Mouse (Mus musculus) retina, postnatal 1 day (tissue): ENCODE data around the gene Ppil2.

Experiments used
- DNase-seq: peaks from one replicate; pipeline ENCODE4 v3.0.0-alpha.2; 2012

Ppil2 gene

DNA sequence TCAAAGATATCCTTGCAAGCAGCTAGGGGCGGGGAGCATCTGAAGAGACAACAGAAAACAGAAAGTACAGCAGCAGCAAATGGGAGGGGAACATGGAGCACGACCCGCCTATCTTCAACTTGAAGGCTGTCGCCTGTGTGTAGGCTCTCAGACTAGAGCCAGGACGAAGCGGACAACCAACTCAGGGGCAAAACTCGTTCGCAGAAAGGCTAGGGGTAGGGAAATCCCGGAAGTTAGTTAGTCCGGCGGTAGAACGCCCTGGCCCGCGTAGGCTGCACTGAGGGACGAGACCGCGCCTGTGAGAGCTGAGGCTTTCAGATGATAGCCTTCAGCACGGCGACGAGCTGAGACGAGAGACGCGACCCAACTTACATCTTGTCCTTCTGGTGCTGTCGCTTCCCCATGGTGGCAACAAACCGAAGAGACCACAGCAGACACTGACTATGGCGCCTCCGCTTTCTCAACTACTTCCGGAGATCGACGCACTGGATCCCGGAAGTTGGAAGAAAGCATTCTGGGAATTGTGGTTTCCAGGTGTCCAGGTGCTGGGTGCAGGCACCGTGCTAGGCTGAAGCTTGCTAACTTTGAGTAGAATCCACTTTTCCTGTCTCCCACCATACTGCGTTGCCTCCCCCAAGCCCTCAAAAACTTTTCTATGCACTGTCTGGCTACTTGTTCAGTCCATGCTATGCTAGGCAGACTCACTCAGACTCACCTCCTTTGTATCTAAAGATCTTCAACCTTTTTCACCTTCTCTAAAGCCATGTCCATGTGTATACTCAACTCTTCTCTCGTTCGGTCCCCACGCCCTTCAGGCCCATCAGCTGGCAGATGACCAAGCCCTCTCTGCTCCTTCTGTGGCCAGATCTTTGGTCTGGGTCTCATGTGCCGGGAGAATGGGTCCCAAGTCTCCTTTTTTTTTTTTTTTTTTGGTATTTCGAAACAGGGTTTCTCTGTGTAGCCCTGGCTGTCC, at the start of gene Ppil2:
Gene Ppil2, minus strand, starts transcription at position 487 of the 973 bp plus-strand sequence.
- peak; percentile 91 for DNase-seq

DNA sequence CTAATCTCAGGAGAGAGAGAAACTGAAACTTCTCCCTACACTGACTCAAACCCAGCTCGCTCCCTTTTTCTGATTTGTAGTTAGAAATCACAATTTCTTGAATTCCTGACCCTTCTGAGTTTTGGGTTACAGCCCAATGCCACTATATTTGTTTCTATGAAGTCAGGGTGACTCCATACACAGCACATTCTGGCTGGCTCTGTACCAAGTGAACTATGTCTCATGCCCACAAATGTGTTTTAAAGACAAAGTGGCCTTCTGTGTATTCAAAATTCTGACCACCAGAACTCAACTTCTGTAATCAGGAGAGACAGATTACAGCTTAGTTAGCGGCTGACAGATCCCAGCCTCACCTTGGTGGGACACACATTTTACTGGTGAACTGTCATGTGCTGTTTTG, 43.3 kb upstream of the Ppil2 start:
- DNase-seq = no peak

DNA sequence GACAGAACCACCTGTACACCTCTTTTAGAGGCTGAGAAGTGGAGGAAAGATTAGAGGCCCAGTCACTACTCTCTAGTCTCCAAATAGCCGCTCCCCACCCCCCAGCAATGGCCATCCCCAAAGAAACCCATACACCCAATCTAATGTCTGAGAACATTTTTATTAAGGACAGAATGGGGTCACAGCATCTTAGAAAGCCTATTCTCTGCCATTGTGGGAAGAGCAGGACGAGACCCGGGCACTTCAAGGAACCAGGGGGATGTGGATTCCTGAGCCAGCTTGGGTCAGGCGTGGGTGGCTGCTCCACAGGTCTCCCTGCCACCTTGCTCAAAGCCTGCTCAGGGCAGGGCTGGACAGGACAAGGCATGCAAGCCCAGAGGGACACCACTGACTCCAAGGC, 40.8 kb upstream of the Ppil2 start:
- no peak for DNase-seq

DNA sequence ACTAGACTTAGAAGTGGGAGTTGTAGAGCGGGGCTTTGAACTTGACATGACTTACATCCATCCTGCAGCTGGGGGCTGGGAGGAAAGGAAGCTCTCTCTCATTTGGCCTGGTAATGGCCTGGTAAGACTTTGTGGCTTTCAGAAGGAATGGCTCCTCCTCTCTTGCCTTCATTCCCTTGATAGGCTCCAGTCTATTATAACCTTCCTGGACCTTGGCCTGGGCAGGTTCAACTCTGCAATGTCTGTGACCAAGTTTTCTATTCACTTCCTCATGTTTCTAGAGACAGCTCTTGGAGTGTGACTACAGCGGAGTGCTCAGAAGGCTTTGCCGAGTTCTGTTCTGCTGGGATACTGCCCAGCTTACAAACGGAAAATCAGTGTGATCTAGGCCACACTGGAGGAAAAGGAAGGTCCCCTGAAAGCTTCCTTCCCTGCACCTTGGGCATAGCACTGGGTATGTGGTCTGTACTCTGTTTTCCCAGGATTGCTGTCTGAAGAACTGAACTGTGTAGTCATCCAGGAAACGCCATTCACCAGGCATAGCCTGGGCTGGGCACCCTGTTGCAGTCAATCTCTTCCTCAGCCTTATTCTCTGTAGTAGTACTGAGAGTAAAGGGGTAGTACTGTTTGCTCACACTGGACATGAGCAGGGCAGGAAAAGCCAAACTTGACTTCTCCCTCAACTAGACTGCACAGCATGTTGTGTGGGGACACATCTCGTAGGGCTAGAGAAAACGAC, 39.6 kb upstream of the Ppil2 start:
- DNase-seq = no peak

DNA sequence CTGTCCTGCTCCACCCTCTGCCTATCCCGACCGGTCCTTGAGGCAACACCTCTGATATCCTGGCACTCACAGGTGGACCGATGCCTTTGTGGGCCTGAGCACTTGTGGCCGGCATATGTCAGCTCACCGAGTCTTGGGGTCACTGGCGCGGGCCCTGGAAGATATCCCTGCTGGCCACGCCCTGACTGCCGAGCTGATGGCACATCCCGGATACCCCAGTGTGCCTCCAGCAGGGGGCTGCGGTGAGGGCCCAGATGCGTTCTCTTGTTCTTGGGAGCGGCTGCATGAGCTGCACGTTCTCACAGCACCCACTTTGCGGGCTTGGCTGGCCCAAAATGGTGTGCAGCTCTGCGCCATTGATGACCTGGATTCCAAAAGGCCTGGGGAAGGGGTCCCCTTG, 37.0 kb upstream of the Ppil2 start:
- DNase-seq = peak; percentile 68

DNA sequence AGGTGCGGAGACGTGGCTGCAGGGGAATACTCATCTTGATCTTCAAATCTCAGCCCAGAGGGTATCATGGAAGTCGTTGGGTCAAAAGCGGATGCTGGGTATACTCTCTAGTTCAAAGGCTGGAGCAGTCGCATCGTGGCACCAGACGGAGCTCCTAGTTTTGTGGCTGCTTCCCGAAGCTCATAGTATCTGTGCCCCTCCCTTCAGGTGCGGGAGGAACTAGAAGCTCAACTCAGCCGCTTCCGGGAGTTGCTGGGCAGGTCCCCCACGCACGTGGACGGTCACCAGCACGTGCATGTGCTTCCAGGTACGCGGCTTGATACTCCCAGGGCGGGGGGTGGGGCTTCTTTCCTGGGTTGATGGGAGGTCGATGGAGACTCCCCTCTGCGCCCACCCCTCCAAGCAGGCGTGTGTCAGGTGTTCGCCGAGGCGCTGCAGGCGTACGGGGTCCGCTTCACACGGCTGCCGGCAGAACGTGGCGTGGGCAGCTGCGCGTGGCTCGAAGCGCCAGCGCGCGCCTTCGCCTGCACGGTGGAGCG, 36.4 kb upstream of the Ppil2 start:
- DNase-seq = peak; percentile 51

DNA sequence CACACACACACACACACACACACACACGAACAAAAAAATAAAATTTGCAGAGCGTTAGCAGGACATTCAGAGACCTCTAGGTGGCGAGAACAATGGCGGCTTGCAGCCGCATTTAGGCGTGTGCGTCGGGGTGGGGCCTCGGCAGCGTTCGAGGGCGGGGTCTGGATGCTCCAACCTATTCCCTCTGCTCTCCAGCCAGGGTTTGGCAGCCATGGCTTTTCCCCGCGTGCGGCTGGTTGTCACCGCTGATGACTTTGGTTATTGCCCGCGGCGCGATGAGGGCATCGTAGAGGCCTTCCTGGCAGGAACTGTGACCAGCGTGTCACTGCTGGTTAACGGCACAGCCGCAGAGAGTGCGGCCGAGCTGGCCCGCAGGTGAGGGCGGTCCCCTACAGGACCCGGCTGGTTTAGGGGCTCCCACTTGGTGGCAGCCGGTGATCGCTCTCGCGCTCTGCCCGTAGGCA, 35.7 kb upstream of the Ppil2 start, which contains the start of gene Ccdc116:
Gene Ccdc116, minus strand, starts transcription at position 458 of the 464 bp plus-strand sequence.
- peak; percentile 93 for DNase-seq

DNA sequence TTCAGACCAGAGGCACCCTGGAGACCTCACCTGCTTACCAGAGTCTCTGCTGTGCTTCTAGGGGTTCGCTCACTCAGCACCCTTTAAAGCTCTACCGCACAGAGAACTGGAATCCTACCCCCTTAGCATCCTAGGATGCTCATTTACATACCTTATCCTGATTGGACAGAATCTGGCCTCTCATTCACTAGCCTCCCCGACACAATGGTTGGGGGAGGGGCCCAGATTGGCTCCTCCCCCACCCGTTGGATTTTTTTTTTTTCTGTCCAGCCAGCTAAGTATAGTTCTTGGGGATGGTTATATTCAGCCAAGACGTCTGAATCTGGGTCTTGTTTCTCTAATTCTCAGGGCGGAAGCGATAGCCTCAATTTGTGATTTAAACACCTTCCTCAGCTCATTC, 33.3 kb upstream of the Ppil2 start, which contains the start of gene Ydjc:
Gene Ydjc, plus strand, starts transcription at position 283 of the 400 bp plus-strand sequence.
- DNase-seq = peak; percentile 72

DNA sequence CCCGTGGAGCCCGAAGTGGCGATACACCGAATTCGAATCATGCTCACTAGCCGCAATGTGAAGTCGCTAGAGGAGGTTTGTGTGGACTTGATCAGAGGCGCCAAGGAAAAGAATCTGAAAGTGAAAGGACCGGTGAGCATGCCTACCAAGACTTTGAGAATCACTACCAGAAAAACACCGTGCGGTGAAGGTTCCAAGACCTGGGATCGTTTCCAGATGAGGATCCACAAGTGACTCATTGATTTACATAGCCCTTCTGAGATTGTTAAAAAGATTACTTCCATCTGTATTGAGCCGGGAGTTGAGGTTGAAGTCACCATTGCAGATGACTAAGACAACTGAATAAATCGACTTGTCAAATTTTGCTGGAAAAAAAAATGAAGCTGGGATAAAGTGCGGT, 26.3 kb upstream of the Ppil2 start:
- no peak for DNase-seq

DNA sequence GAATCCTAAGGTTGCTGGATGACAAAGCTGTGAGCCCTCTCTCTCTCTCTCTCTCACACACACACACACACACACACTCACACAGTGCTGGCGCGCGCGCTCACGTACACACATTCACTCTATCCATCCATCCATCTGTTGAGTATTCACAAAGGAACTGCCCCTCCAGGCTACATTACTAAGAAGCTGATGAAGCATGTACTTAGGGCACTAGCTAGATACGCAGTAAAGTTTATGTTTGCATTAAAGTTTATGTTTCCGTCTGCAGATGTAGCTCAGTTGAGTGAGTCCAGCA, 21.8 kb upstream of the Ppil2 start:
- DNase-seq = peak; percentile 48

DNA sequence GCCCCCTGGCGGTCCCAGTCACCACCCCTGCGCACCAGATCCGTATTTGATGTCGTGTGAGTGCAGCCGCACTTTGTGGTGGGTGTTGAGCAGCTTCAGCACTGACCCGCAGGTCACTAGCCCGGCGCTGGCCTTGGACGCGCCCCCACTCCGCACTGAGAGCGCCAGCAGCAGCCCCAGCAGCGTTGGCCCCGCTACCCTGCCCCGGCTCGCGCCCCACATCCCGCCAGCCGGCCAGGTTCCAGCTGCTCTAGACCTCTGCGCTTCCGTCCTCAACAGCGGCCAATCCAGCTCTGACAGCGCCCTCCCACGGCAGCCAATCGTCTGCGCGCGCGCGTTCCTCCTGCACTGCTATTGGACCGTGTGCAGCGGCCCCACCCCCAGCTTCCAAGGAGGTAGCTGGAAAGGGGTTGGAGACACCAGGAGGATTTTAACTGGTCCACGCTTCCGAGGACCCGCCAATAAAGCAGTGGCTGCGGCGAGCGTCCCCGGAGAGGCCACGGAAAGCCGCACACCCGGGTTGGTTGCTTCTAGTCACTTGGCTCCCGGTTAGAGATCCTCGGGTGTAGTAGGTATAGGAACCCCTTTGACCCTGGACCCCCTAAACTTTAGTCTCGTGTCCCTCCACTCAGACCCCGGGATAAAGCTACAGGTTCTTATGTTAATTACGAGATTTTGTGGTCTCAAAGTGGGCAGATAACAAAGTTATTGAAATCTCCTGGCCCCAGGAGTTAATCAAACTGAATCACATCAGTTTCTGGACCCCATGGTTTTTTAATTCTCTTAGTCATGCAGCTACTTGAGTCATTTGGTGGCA, 21.2 kb upstream of the Ppil2 start, which contains the start of gene Sdf2l1:
Gene Sdf2l1, minus strand, starts transcription at position 295 of the 817 bp plus-strand sequence.
- peak; percentile 99 for DNase-seq

DNA sequence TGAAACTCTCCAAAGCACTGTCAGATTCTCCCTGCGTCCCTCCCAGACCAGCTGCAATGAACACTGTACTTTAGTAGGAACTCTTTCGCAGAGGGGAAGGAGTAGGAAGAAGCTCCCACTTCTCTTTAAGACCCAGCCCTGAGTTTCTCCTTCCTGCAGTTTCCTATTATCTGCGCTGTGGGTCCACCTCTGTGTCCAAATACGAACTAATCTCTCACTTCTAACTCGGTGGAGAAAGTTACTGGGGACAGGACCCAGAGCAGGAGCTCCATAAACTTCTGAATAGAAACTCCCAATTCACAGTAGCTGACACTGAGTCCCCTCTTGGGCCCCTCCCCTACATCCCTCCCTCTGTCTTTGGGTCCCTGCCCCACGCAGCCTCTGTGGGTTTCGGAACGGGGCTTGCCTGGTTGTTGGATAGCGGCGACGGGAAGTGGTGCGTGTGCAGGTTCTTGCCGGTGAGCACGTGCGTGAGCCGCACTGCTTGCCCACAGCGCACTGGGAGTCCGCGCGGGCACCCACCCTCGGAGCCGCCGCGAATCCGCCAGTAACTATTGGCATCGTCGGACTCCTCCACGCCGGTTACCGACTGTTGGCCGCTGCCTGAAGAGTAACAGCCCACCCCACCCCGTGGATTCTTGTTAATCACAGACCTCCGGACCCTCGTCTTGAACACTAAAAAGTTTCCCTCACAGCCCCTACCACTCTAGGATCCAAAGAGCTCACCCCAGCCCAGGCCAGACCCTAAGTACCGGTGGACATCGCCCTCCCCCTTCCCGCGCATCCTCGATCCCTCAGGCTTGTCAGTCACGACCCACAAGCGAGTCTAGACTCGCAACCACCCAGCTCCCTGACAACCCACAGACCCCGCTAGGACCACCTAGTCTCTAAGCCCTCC, 20.4 kb upstream of the Ppil2 start:
- DNase-seq = no peak

DNA sequence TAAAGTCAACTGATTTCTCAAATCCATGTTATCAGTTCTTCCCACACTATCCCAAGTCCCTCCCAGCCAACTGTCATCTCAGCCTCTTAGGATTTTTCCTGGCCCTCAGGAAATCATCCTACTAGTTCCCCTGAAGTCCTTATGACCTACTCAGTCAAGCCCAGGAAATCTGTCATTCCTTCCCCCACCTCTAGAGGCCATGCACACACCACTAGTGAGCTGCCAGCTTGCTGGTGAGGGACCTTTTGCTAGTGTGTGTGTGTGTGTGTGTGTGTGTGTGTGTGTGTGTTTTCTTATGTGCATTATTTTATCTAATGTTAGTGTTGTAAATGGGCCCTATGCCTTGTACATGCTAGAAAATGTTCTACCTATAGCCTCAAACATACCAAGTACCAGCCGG, 16.2 kb upstream of the Ppil2 start:
- DNase-seq = peak; percentile 72

DNA sequence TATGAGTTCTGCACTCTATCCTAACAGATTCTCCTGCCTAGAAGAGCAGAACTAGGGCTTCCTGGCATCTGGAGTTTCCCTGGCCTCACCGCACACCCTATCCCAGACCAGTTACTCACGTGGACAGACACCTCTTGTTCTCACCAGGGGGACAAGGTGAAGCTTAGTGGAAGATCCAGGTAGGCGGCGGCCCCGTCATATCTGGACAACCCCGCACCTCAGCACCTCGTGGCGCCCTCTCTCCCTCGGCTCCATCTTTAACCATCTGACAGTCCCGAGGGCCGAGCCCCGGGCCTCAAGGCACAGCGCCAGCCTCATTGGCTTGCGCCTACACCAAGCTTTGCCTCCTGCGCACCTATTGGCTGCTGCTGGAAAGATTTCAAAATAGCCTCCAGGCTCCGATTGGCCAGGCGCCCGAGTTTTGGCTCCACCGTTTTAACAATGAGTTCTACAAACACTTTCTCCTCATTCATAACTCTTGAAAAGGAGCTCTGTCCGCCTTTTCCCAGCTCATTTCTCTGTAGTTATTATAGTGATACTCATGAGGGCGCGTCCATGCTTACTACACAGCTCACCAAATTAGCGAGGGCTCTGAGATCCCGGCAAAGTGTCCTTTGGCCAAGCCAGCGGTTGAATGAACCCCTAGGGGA, 13.9 kb upstream of the Ppil2 start, which contains the start of gene 2610318N02Rik:
Gene 2610318N02Rik, minus strand, starts transcription at position 297 of the 650 bp plus-strand sequence.
- DNase-seq = peak; percentile 94

DNA sequence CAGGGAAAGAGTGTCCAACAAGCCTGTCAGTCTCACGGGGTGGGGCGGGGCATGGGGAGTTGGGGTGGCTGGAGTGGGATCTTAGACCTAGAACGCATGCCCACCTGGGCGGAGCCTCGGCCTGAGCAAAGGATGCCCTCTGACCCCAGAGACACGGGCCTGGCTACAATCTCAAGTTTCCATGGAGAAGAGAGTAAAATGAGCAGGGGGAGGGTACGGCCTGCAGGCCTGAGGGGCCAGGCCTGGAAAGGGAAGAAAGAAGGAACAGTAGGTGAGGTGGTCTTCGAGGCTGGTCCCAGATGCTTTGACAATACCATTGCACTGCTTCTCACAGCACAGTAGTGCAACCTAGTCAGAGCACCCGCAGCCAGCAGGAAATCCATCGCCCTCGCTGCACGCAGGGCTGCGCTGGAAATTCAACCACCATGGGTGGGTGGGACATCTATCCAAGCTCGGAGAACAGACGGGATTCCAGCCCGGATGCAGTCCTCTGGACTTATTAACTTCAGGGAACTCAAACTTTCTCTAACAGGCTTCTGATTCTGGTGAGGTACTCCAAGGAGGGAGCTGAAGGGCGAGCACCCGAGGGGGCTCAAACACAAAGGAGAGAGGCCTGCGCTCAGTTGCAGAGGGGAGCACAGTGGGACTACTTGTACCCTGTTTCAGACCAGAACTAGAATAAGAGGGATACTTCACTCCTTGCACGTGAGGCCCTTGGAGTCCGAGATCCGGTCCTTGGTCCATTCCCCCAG, 13.2 kb upstream of the Ppil2 start:
- DNase-seq = peak; percentile 66

DNA sequence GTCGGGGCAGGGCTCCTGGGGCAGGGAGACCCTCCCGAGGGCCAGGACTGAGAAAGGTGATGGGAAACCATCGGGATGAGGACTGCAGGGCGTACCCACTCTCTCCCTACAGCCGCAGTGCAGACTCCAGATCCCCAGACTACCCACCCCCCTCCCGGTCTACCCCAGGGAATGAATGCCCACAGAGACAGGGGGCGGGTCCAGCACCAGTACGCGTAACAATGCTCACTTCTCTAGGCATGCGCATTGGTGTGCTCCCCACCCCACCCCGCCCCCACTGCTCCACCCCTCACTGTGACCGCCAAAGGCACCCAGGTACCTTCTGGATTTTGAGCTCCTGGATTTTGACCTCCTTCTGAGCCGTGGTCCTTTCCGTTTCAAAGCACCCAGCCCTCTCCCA, 10.5 kb upstream of the Ppil2 start:
- no peak for DNase-seq

DNA sequence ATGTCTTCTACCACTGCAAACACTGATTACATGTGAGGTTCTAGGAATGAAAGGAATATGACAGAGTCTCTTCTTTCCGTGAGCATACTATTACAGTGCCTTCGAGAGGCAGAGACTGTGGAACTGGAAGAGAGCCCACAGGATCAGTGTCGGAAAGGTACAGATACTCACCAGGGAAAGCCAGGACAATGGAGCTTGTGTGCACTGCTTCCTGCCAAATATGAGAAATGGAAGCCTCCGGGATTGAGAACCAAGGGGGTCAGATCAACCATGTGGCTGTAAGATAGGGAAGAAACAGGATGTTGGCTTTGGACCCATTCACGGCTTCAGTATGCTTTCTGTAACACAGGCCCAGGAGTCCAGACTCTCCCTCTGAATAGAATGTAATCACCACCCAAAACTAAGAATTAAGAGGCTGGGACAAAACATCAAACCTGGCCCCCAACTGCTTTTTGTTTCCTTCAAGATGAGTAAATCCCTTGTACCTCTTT, 6.3 kb upstream of the Ppil2 start:
- DNase-seq = no peak

DNA sequence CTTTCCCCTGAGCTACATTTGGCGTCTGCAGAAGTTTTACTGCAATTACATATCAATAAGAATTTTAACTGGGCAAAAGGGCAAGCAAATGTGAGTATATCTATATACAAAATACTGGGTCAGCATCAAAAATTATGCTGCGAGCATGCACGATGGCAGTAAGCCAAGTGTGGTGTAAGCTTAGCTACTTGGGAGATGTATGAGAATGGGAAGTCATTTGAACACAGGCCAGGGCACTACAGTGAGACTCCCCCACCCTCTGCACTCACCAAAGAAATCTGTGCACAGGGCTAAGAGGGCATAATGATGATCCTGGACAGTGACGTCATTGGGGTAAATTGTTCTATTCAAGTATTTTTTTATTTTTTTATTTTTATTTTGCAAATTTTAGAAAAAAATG, 6.5 kb downstream of the Ppil2 start:
- DNase-seq = no peak

DNA sequence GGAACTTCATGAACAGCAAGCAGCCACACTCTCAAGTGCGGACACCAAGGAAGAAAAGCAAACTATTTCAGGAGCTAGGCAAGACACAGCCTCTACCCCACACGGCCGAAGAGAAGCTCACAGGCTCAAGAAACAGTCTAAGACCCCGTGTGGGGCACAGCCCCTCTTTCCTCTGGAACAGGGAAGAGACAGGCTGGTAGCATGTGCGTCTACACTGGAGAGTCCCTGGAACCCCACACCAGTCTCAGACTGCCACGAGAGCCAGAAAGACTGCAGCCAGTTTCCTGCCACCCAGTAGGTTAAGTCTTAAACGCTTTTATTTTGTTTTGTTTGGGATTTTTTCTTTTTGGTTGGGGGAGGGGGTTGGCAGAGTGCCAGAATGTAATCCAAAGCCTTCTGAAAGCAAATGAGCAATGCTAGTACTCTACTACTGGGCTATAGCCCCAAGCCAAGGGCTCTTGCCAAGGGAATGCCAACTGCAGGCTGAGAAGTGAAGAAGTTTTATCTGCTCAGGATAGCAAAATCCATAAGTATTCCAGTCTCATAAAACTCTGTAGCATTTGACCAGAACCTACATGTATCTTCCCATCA, 8.3 kb downstream of the Ppil2 start:
- no peak for DNase-seq
